Mouse (Mus musculus) hindbrain, embryonic 13.5 days (tissue): ENCODE data around the gene Olfr522. TPM values are rescaled to one million over a fixed set of nuclear protein-coding genes. Genes with fewer than 3 reads are reported as not detected.
A peak's percentile ranks its signal among the peaks of the same experiment; 100 is the strongest.
"Not testable (repeated sequence)": the region's sequence is repeated elsewhere in the genome, so short reads cannot be mapped to it uniquely, and the experiment has no call there.

Experiments
- ATAC-seq: fragments of 200-750 bp; cut with Nextera tagmentation; 2 replicates; pipeline ENCODE4 v1.8.0; 2017; ENCODE audit warnings: moderate TSS enrichment; ENCODE audit not compliant: low FRiP score
- H3K27ac ChIP-seq: fragments of 300-500 bp; sonication (generic); 2 replicates; pipeline ENCODE4 v1.5.1; 2015; ENCODE audit warnings: inconsistent platforms, mild to moderate bottlenecking, moderate library complexity
- H3K27me3 ChIP-seq: fragments of 300-500 bp; sonication (generic); 2 replicates; pipeline ENCODE4 v1.6.1; 2015; ENCODE audit warnings: mild to moderate bottlenecking, inconsistent platforms
- H3K36me3 ChIP-seq: fragments of 300-500 bp; sonication (generic); 2 replicates; pipeline ENCODE4 v1.6.1; 2015; ENCODE audit warnings: mild to moderate bottlenecking, inconsistent platforms
- H3K4me1 ChIP-seq: fragments of 300-500 bp; sonication (generic); replicated peaks from 2 replicates; pipeline ENCODE4 v1.6.1; 2015; ENCODE audit warnings: inconsistent platforms
- H3K4me2 ChIP-seq: fragments of 300-500 bp; sonication (generic); 2 replicates; pipeline ENCODE4 v1.6.1; 2015; ENCODE audit warnings: inconsistent platforms, mild to moderate bottlenecking, moderate library complexity
- H3K4me3 ChIP-seq: fragments of 300-500 bp; sonication (generic); 2 replicates; pipeline ENCODE4 v1.5.1; 2015; ENCODE audit warnings: mild to moderate bottlenecking, inconsistent platforms
- H3K9ac ChIP-seq: fragments of 300-500 bp; sonication (generic); 2 replicates; pipeline ENCODE4 v1.6.1; 2015; ENCODE audit warnings: mild to moderate bottlenecking, inconsistent platforms
- H3K9me3 ChIP-seq: fragments of 300-500 bp; sonication (generic); 2 replicates; pipeline ENCODE4 v1.6.1; 2016; ENCODE audit warnings: inconsistent platforms
- WGBS: fragments of 180-500 bp; shearing (Covaris S2); methylation state at CpG from one replicate; pipeline ENCODE4 v1.1.7; 2015; 5-methylcytosine and 5-hydroxymethylcytosine counted together
- polyA plus RNA-seq: library from polyadenylated mRNA; unstranded; fragments of >200 nt; fragmentation: Nextera tagmentation; extraction: Ambion mirVana; gene quantifications from 2 replicates; pipeline ENCODE4 v1.2.1, GENCODE M21; 2015

The Olfr522 gene
- polyA plus RNA-seq, 1 experiment from 2014 or later: not detected

GRCm38 (mm10) chr7:140153383-140153782 is 11.2 kb downstream of the Olfr522 start:
- peaks cover 25% of the 10 kb centered on the region; the same call in 1 of the 2 replicates for H3K27me3 ChIP-seq
- 0 out of 2 replicates have a peak overlapping the region, but pooled peaks have one; percentile 83 for H3K27ac ChIP-seq
- ATAC-seq: peak; percentile 44
- peak overlapping the region; percentile 48 for H3K4me3 ChIP-seq
- peak overlapping the region; percentile 69 for H3K4me2 ChIP-seq
- H3K36me3 ChIP-seq: 0 out of 2 replicates have a peak, but pooled peaks cover 9% of the 10 kb centered on the region
- WGBS: 5% methylated on average over 28 of the region's 28 CpGs
- peak overlapping the region; percentile 79 for H3K9ac ChIP-seq
- H3K9me3 ChIP-seq: no peaks in the 10 kb centered on the region
- H3K4me1 ChIP-seq: peaks cover 28% of the 10 kb centered on the region

GRCm38 (mm10) chr7:140144550-140144949 is 20.0 kb downstream of the Olfr522 start:
- no peak overlapping the region for H3K9ac ChIP-seq
- H3K4me2 ChIP-seq: no peak overlapping the region
- H3K9me3 ChIP-seq: no peaks in the 10 kb centered on the region
- H3K4me1 ChIP-seq: no peaks in the 10 kb centered on the region
- WGBS: 88% methylated on average over 4 of the region's 4 CpGs
- no peak overlapping the region for H3K4me3 ChIP-seq
- peaks cover 17% of the 10 kb centered on the region for H3K36me3 ChIP-seq
- ATAC-seq: no peak
- H3K27me3 ChIP-seq: no peaks in the 10 kb centered on the region
- no peak overlapping the region for H3K27ac ChIP-seq

- no peak overlapping the region for H3K27ac ChIP-seq
- no peak overlapping the region for H3K4me3 ChIP-seq
- peaks cover 10% of the 10 kb centered on the region for H3K4me1 ChIP-seq
- H3K4me2 ChIP-seq: no peak overlapping the region
- H3K9me3 ChIP-seq: no peaks in the 10 kb centered on the region
- 7% methylated on average over 14 of the region's 14 CpGs for WGBS
- no peaks in the 10 kb centered on the region for H3K27me3 ChIP-seq
- peaks cover 10% of the 10 kb centered on the region for H3K36me3 ChIP-seq
- ATAC-seq: no peak
- H3K9ac ChIP-seq: no peak overlapping the region
These were observed 23.2 kb downstream of the Olfr522 start for GRCm38 (mm10) chr7:140141350-140141749.

GRCm38 (mm10) chr7:140138021-140138310 is 26.6 kb downstream of the Olfr522 start:
- no peaks in the 10 kb centered on the region for H3K9me3 ChIP-seq
- 1% methylated on average over 8 of the region's 8 CpGs for WGBS
- H3K27me3 ChIP-seq: no peaks in the 10 kb centered on the region
- H3K36me3 ChIP-seq: no peaks in the 10 kb centered on the region; the same call in 1 of the 2 replicates
- H3K9ac ChIP-seq: peak overlapping the region; percentile 87
- no peak for ATAC-seq
- peak overlapping the region; percentile 88 for H3K27ac ChIP-seq
- peaks cover 10% of the 10 kb centered on the region for H3K4me1 ChIP-seq
- H3K4me2 ChIP-seq: peak overlapping the region; percentile 79
- peak overlapping the region; percentile 78 for H3K4me3 ChIP-seq

GRCm38 (mm10) chr7:140137135-140138020 is 27.2 kb downstream of the Olfr522 start, which contains the start of gene Mtg1:
Gene Mtg1 (plus strand): TSS chr7:140137564.
- WGBS: 1% methylated on average over 39 of the region's 39 CpGs
- H3K4me2 ChIP-seq: peak within 1 kb of the TSS; percentile 79
- H3K27me3 ChIP-seq: no peaks in the 10 kb centered on the region
- peak within 1 kb of the TSS; percentile 88 for H3K27ac ChIP-seq
- peak; percentile 98 for ATAC-seq
- peak within 1 kb of the TSS; percentile 87 for H3K9ac ChIP-seq
- H3K4me3 ChIP-seq: peak within 1 kb of the TSS; percentile 78
- H3K36me3 ChIP-seq: no peaks in the 10 kb centered on the region; the same call in 1 of the 2 replicates
- H3K9me3 ChIP-seq: no peaks in the 10 kb centered on the region
- peaks cover 10% of the 10 kb centered on the region for H3K4me1 ChIP-seq

- peaks cover 10% of the 10 kb centered on the region for H3K4me1 ChIP-seq
- no peaks in the 10 kb centered on the region for H3K9me3 ChIP-seq
- H3K4me2 ChIP-seq: no peak overlapping the region
- no peak overlapping the region for H3K27ac ChIP-seq
- ATAC-seq: no peak
- peaks cover 3% of the 10 kb centered on the region; the same call in 1 of the 2 replicates for H3K36me3 ChIP-seq
- H3K27me3 ChIP-seq: no peaks in the 10 kb centered on the region
- no peak overlapping the region for H3K9ac ChIP-seq
- no peak overlapping the region for H3K4me3 ChIP-seq
- 94% methylated on average over 5 of the region's 5 CpGs for WGBS
These were observed 29.3 kb downstream of the Olfr522 start for GRCm38 (mm10) chr7:140135106-140135770.

- H3K27me3 ChIP-seq: not testable (repeated sequence)
- WGBS: 94% methylated on average over 7 of the region's 7 CpGs
These were observed 30.5 kb downstream of the Olfr522 start for GRCm38 (mm10) chr7:140134033-140134432.

GRCm38 (mm10) chr7:140132184-140132583 is 32.4 kb downstream of the Olfr522 start:
- not testable (repeated sequence) for H3K4me1 ChIP-seq, H3K9me3 ChIP-seq, H3K27me3 ChIP-seq, H3K4me2 ChIP-seq, ATAC-seq, H3K4me3 ChIP-seq, H3K9ac ChIP-seq, H3K27ac ChIP-seq
- 91% methylated on average over 7 of the region's 7 CpGs for WGBS
- H3K36me3 ChIP-seq: peaks cover 10% of the 10 kb centered on the region; the same call in 1 of the 2 replicates

More at GRCm38 (mm10) chr7:140134033-140134432, 30.5 kb downstream of the Olfr522 start:
- not testable (repeated sequence) for H3K27ac ChIP-seq, H3K4me2 ChIP-seq, ATAC-seq, H3K4me3 ChIP-seq, H3K9me3 ChIP-seq, H3K4me1 ChIP-seq, H3K9ac ChIP-seq
- peaks cover 10% of the 10 kb centered on the region; the same call in 1 of the 2 replicates for H3K36me3 ChIP-seq

- Histone ChIP-seq H3K4me3 (no peak overlapping the region), H3K27ac (no peak overlapping the region), H3K4me2 (no peak overlapping the region), H3K9me3 (no peaks in the 10 kb centered on the region), H3K27me3 (no peaks in the 10 kb centered on the region), H3K4me1 (peaks cover 15% of the 10 kb centered on the region), H3K9ac (no peak overlapping the region), H3K36me3 (peaks cover 10% of the 10 kb centered on the region; the same call in 1 of the 2 replicates)
- WGBS: 90% methylated on average over 2 of the region's 2 CpGs
- no peak for ATAC-seq
These were observed 36.7 kb downstream of the Olfr522 start for GRCm38 (mm10) chr7:140127911-140128310.

- no peak for ATAC-seq
- no peak overlapping the region for H3K9ac ChIP-seq
- no peak overlapping the region for H3K27ac ChIP-seq
- no peak overlapping the region for H3K4me3 ChIP-seq
- peaks cover 10% of the 10 kb centered on the region; the same call in 1 of the 2 replicates for H3K36me3 ChIP-seq
- 90% methylated on average over 3 of the region's 3 CpGs for WGBS
- H3K27me3 ChIP-seq: no peaks in the 10 kb centered on the region
- H3K4me2 ChIP-seq: 0 out of 2 replicates have a peak overlapping the region, but pooled peaks have one; percentile 1
- H3K9me3 ChIP-seq: no peaks in the 10 kb centered on the region
- H3K4me1 ChIP-seq: peaks cover 15% of the 10 kb centered on the region
These were observed 37.6 kb downstream of the Olfr522 start for GRCm38 (mm10) chr7:140126934-140127333.

- ATAC-seq: peak; percentile 25; the same call in 1 of the 2 replicates
- 14% methylated on average over 5 of the region's 5 CpGs for WGBS
- Histone ChIP-seq H3K4me2 (peak overlapping the region; percentile 80), H3K27me3 (no peaks in the 10 kb centered on the region), H3K9me3 (no peaks in the 10 kb centered on the region), H3K9ac (peak overlapping the region; percentile 81), H3K4me1 (peaks cover 15% of the 10 kb centered on the region), H3K4me3 (peak overlapping the region; percentile 75), H3K36me3 (peaks cover 10% of the 10 kb centered on the region; the same call in 1 of the 2 replicates), H3K27ac (no peak overlapping the region)
These were observed 38.6 kb downstream of the Olfr522 start for GRCm38 (mm10) chr7:140126022-140126350.

GRCm38 (mm10) chr7:140125278-140126021 is 39.1 kb downstream of the Olfr522 start:
- Histone ChIP-seq H3K4me1 (peaks cover 15% of the 10 kb centered on the region), H3K27me3 (no peaks in the 10 kb centered on the region), H3K27ac (no peak overlapping the region), H3K9me3 (no peaks in the 10 kb centered on the region), H3K36me3 (peaks cover 9% of the 10 kb centered on the region; the same call in 1 of the 2 replicates), H3K4me2 (peak overlapping the region; percentile 80), H3K9ac (peak overlapping the region; percentile 81), H3K4me3 (peak overlapping the region; percentile 75)
- peak; percentile 95 for ATAC-seq
- 3% methylated on average over 39 of the region's 40 CpGs for WGBS
